Mouse (Mus musculus) heart, embryonic 12.5 days (tissue): ENCODE results near the gene Cisd1. TPM values are rescaled to one million over a fixed set of nuclear protein-coding genes. Genes with fewer than 3 reads are reported as not detected.

Source experiments
- ATAC-seq: fragments of 200-750 bp; cut with Nextera tagmentation; 2 replicates; pipeline ENCODE4 v1.8.0; 2017; ENCODE audit warnings: moderate TSS enrichment, moderate library complexity; ENCODE audit not compliant: insufficient number of reproducible peaks, low FRiP score
- H3K27ac ChIP-seq: fragments of 300-500 bp; sonication (generic); 2 replicates; pipeline ENCODE4 v1.5.1; 2016; ENCODE audit warnings: mild to moderate bottlenecking, moderate library complexity; ENCODE audit not compliant: poor library complexity, severe bottlenecking
- H3K27me3 ChIP-seq: fragments of 300-500 bp; sonication (generic); replicated peaks from 2 replicates; pipeline ENCODE4 v1.6.1; 2016; ENCODE audit warnings: mild to moderate bottlenecking, moderate library complexity
- H3K36me3 ChIP-seq: fragments of 300-500 bp; sonication (generic); 2 replicates; pipeline ENCODE4 v1.6.1; 2016; ENCODE audit warnings: mild to moderate bottlenecking, moderate library complexity
- H3K4me1 ChIP-seq: fragments of 300-500 bp; sonication (generic); replicated peaks from 2 replicates; pipeline ENCODE4 v1.6.1; 2016; ENCODE audit warnings: mild to moderate bottlenecking
- H3K4me2 ChIP-seq: fragments of 300-500 bp; sonication (generic); 2 replicates; pipeline ENCODE4 v1.6.1; 2016; ENCODE audit warnings: mild to moderate bottlenecking, moderate library complexity
- H3K4me3 ChIP-seq: fragments of 300-500 bp; sonication (generic); 2 replicates; pipeline ENCODE4 v1.5.1; 2016; ENCODE audit warnings: mild to moderate bottlenecking
- H3K9ac ChIP-seq: fragments of 300-500 bp; sonication (generic); 2 replicates; pipeline ENCODE4 v1.6.1; 2016; ENCODE audit warnings: mild to moderate bottlenecking, moderate library complexity
- H3K9me3 ChIP-seq: fragments of 300-500 bp; sonication (generic); replicated peaks from 2 replicates; pipeline ENCODE4 v1.6.1; 2016; ENCODE audit warnings: mild to moderate bottlenecking, moderate library complexity
- WGBS: fragments of 180-500 bp; shearing (Covaris S2); methylation state at CpG from one replicate; pipeline ENCODE4 v1.1.7; 2016; 5-methylcytosine and 5-hydroxymethylcytosine counted together
- polyA plus RNA-seq: library from polyadenylated mRNA; unstranded; fragments of >200 nt; fragmentation: Nextera tagmentation; extraction: Ambion mirVana; gene quantifications from 2 replicates; pipeline ENCODE4 v1.2.1, GENCODE M21; 2016

The Cisd1 gene
- polyA plus RNA-seq, 1 experiment from 2014 or later: 170 TPM

DNA sequence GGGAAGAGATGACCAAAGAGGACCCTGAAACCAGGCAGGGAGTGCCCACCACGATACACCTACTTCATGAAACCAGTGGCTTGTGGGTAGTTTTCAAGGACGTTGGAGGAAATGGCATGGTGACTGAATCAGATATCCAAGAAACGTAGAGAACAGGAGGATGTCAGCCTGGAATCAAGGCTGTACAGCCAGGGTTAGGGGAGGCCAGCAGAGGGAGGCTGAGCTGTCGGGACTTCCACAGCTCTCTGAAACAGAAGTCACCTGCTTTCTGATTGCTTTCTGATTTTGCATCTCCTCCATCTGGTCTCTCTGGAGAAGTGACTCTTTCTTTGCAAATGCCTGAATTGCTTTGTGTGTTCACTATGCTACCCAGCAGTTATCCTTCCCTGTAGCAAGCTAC, 53.0 kb downstream of the Cisd1 start:
- WGBS: 11% methylated on average over 4 of the region's 4 CpGs
- Histone ChIP-seq H3K9me3 (no peaks in the 10 kb centered on the region), H3K36me3 (no peaks in the 10 kb centered on the region), H3K4me2 (peak overlapping the region; percentile 58), H3K9ac (no peak overlapping the region), H3K4me1 (peaks cover 9% of the 10 kb centered on the region; the same call in 1 of the 2 replicates), H3K27ac (no peak overlapping the region), H3K4me3 (peak overlapping the region; percentile 23; the same call in 1 of the 2 replicates), H3K27me3 (no peaks in the 10 kb centered on the region)
- no peak for ATAC-seq

DNA sequence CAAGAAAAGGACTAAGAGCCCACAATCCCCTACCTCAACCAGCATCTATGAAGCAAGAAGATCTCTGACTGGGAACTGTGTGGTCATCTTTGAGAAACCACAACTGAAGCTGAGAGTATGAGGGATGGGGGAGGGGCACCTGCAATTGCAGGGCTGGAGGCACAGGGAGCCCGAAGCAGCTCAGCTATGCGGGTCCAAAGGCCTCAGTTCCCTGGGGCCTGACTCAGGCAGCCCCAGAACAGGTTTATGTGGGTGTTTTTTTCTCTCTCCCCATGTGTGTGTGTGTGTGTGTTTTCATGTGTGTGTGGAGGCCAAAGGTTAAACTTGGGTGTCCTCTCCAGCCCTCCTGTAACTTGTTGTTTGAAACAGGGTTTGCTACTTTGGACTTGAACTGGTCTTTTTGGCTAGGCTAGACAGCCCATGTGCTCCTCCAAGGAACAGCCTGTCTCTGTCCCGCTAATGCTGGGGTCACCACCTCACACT, 53.5 kb downstream of the Cisd1 start:
- H3K4me3 ChIP-seq: no peak overlapping the region
- no peak overlapping the region for H3K9ac ChIP-seq
- H3K27me3 ChIP-seq: peaks cover under 1% of the 10 kb centered on the region; the same call in 1 of the 2 replicates
- WGBS: 20% methylated on average over 3 of the region's 3 CpGs
- H3K27ac ChIP-seq: no peak overlapping the region
- ATAC-seq: no peak
- peaks cover 9% of the 10 kb centered on the region; the same call in 1 of the 2 replicates for H3K4me1 ChIP-seq
- no peaks in the 10 kb centered on the region for H3K36me3 ChIP-seq
- H3K4me2 ChIP-seq: no peak overlapping the region
- no peaks in the 10 kb centered on the region for H3K9me3 ChIP-seq

GRCm38 (mm10) chr10:71285126-71285580, 59.6 kb downstream of the Cisd1 start, which contains the start of gene Ube2d1:
Ube2d1 (minus strand) TSS chr10:71285262.
- peak within 1 kb of the TSS; percentile 87 for H3K4me3 ChIP-seq
- peak within 1 kb of the TSS; percentile 87 for H3K9ac ChIP-seq
- H3K9me3 ChIP-seq: no peaks in the 10 kb centered on the region
- peak within 1 kb of the TSS; percentile 76 for H3K4me2 ChIP-seq
- WGBS: 0% methylated on average over 50 of the region's 50 CpGs
- peak; percentile 85 for ATAC-seq
- H3K36me3 ChIP-seq: 0 out of 2 replicates have a peak, but pooled peaks cover 4% of the 10 kb centered on the region
- H3K27ac ChIP-seq: 0 out of 2 replicates have a peak within 1 kb of the TSS, but pooled peaks have one; percentile 43
- peaks cover 26% of the 10 kb centered on the region for H3K4me1 ChIP-seq
- H3K27me3 ChIP-seq: peaks cover 4% of the 10 kb centered on the region; the same call in 1 of the 2 replicates

DNA sequence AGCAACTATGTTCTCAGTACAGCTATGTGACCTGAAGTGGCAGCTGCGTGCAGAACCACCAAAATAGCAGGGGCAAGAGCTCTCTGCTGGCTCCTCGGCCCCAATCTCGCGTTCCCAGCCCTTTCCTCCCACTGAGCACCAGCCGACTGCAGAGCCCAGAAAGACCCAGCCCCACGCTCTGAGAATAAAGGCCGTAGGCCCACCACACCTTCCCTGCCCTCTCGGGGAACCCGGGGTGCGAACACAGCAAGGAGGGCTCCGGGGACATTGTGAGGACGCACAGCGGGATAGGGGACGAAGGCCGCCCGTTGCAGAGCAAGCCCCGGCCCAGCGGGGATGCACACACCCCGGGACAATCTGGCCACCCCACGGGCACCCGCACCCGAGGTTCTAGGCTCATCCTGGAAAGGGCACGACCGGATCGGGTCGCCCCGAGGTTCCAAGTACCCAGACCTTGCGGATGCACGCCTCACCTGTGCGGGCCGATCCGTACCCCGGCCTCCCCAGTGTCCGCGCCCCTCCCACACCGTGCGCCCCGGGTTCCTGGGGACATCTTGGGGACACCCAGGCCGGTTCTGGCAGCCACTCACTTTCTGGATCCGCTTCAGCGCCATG, 60.1 kb downstream of the Cisd1 start:
- H3K4me1 ChIP-seq: peaks cover 26% of the 10 kb centered on the region

DNA sequence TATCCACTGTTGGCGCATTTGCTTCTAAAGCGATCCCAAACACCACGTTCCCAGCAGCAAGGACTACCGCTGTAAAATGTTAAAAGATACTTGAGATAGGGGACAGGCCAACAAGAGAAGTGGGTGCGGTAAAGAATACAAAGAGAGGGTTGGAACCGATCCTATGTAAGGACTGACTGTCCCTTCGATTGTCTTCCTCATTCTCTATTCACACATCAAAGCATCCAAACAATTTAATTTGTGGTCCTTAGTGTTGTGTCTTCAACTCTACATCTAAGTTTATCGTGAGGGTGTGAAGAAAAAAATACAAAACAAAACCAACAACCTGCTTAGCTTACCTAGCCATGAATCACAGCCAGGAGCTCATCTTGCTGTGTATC, 60.6 kb downstream of the Cisd1 start:
- 16% methylated on average over 8 of the region's 8 CpGs for WGBS

More for the DNA sequence above, 60.1 kb downstream of the Cisd1 start:
- peak; percentile 77 for ATAC-seq
- H3K4me2 ChIP-seq: peak overlapping the region; percentile 76
- no peaks in the 10 kb centered on the region for H3K9me3 ChIP-seq
- 0 out of 2 replicates have a peak overlapping the region, but pooled peaks have one; percentile 43 for H3K27ac ChIP-seq
- H3K27me3 ChIP-seq: peaks cover 4% of the 10 kb centered on the region; the same call in 1 of the 2 replicates
- H3K36me3 ChIP-seq: 0 out of 2 replicates have a peak, but pooled peaks cover 4% of the 10 kb centered on the region
- peak overlapping the region; percentile 87 for H3K9ac ChIP-seq
- H3K4me3 ChIP-seq: peak overlapping the region; percentile 87
- WGBS: 0% methylated on average over 41 of the region's 41 CpGs

More for the DNA sequence above, 60.6 kb downstream of the Cisd1 start:
- ATAC-seq: no peak
- peaks cover 4% of the 10 kb centered on the region; the same call in 1 of the 2 replicates for H3K27me3 ChIP-seq
- H3K27ac ChIP-seq: 0 out of 2 replicates have a peak overlapping the region, but pooled peaks have one; percentile 43
- H3K9ac ChIP-seq: peak overlapping the region; percentile 87
- H3K4me1 ChIP-seq: peaks cover 26% of the 10 kb centered on the region
- peak overlapping the region; percentile 87 for H3K4me3 ChIP-seq
- no peaks in the 10 kb centered on the region for H3K9me3 ChIP-seq
- peak overlapping the region; percentile 76 for H3K4me2 ChIP-seq
- H3K36me3 ChIP-seq: 0 out of 2 replicates have a peak, but pooled peaks cover 4% of the 10 kb centered on the region

Other genes starting within 250 kb of the Cisd1 start
- gene Bicc1, start 185.3 kb downstream of the Cisd1 start, polyA plus RNA-seq: 21.7 and 24.2 TPM in 2 replicates
- gene Tfam, start 106.7 kb downstream of the Cisd1 start, polyA plus RNA-seq: 60.0 and 63.7 TPM in 2 replicates
- 66.2 and 68.1 TPM in 2 replicates for gene Ube2d1, start 59.7 kb downstream of the Cisd1 start, polyA plus RNA-seq
- 10.2 and 11.9 TPM in 2 replicates for gene Ipmk, start 2.8 kb upstream of the Cisd1 start, polyA plus RNA-seq